Mouse (Mus musculus): Measurements from ENCODE around the gene Vmn2r73. TPM values are rescaled to one million over a fixed set of nuclear protein-coding genes. Genes with fewer than 3 reads are reported as not detected.

The Vmn2r73 gene
- total RNA-seq (2021) = not detected
- long read RNA-seq = 0 reads

DNA sequence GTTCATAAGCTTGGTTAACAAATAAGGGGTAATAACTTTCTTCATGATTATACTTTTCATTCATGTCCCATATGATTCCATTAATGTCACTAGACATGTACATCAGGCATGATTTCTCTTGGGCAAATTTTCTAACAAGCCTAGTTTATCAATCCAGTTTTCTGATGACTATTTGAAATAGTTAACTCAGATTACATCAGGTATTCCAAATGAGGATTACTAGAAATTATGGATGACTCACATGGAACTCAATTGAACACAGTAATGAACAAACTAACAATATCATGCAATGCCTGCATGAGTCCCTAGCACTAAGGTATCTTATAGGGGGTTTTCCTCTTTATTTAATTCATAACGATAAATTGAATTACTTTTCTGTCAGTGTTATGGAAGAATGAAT, at the start of gene Vmn2r73:
Gene Vmn2r73, minus strand, starts transcription at position 101 of the 400 bp plus-strand sequence.
- DNase-seq (ENCODE audit: low spot score in 2 of 2) = no peak

DNA sequence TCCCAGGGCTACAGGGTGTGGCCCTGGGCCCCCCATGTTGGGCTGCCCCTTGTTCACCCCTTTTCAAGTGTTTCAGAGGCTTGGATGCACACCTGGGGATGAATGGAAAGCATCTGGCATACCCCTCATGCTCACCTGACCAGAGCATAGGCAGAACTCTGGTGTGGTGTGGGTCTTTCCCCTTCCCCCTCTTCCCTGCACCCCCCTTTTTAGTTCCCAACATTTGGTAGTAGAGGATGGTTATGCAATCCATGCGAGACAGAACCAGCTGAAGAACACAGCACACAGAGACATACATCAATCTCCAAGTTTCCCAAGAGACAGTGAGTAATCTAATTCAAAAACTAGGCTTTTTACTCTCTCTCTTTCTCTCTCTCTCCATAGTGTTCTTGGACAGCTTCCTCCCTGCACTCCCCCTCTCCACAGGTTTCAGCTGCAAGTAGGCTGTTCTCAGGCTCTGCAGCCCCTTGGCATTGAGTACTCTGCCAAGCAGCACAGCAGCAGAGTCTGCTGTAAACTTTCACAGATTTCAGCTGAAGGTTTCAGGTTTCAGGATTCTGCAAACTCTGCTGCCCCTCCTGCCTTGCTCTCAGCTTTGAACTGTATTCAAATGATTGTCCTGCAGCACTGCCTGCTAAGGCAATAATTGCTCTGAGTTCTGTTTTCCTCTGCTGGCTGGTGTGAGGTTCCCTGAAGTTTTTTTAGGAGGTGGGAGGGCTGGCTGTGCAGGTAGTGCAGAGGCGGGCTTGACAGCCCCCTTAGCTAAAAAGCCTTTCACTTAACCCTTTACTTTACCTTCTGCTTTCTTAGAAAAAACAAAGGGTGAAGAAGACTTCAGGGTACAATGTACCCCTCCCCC, 35.7 kb downstream of the Vmn2r73 start:
- DNase-seq (ENCODE audit: low spot score in 2 of 2) = peak in 1 of 2 experiments; percentile 1

DNA sequence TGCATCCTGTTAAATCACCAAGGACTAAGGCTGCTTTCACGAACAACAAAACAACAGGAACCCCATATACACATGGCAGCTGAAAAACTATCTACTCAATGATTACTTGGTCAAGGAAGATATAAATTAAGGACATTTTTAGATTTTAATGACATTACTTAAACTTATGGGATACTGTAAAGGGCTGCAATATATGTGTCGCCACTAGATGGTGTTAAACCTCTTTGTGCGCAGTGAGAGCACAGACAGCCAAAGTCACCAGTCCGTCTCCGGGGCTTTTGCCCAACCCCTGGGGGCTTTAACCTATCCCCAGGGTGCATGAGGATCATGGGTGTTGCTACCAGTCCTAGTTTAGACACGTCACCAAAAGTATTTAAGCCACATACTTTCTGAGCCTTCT, 58.0 kb downstream of the Vmn2r73 start:
- peak in 1 of 2 experiments; percentile 58 for DNase-seq (ENCODE audit: low spot score in 2 of 2)

Other genes starting within 250 kb of the Vmn2r73 start
- gene Vmn2r72, start 121.2 kb downstream of the Vmn2r73 start, total RNA-seq (2021) = not detected
- not detected for gene Vmn2r74, start 85.4 kb upstream of the Vmn2r73 start, total RNA-seq (2021)

Data from layer of hippocampus, adult 18-20 months (tissue).